Mouse (Mus musculus): ENCODE results near the gene Zfp978.
"Not testable (repeated sequence)": the region's sequence is repeated elsewhere in the genome, so short reads cannot be mapped to it uniquely, and the experiment has no call there.

GRCm38 (mm10) chr4:147353626-147354025, 7.5 kb upstream of the Zfp978 start:
- not testable (repeated sequence) for TF ChIP-seq POLR2A (IDR thresholded peaks at IDR 0.05; ENCODE audit: borderline replicate concordance, control insufficient read depth, low read depth, low read length); CTCF (IDR thresholded peaks at IDR 0.05; ENCODE audit: control insufficient read depth, insufficient read depth, low read length)

Data from bone marrow, adult 2 months (tissue).